ENCODE assay signal across 16 mouse cellular contexts in genomic region chr11:69202469-69203230, GRCm38 (mm10). TPM values are rescaled to one million over a fixed set of nuclear protein-coding genes. Genes with fewer than 3 reads are reported as not detected.
"Had no signal": no experiment of that assay in that cellular context is flagged by ENCODE, and none has a peak within 500 bp of the region (broad histone marks: within the 10 kb centered on the region; RNA-seq: fewer than 3 reads in every experiment).

No protein-coding gene starts in this region.

- DNase-seq: kidney, postnatal 10 days; kidney, postnatal 4 days; liver; lung, adult 18-20 months; lung, postnatal 4 days; right cerebral cortex, adult 18-20 months; thymus, postnatal 4 days had no signal

- H3K9me3 ChIP-seq: limb, embryonic 12.5 days; midbrain, embryonic 13.5 days; neural tube, embryonic 15.5 days had no signal

- H3K4me1 ChIP-seq: midbrain, embryonic 13.5 days had no signal

- H3K27ac ChIP-seq: layer of hippocampus, adult 2 months; limb, embryonic 12.5 days; liver, embryonic 14.5 days; midbrain, embryonic 13.5 days; neural tube, embryonic 15.5 days; stomach, postnatal 0 days had no signal

- H3K4me2 ChIP-seq: limb, embryonic 12.5 days; midbrain, embryonic 13.5 days; neural tube, embryonic 15.5 days had no signal

- H3K4me3 ChIP-seq: layer of hippocampus, adult 2 months; limb, embryonic 12.5 days; midbrain, embryonic 13.5 days; myocyte; neural tube, embryonic 15.5 days had no signal

- H3K36me3 ChIP-seq: limb, embryonic 12.5 days; midbrain, embryonic 13.5 days; neural tube, embryonic 15.5 days had no signal

- H3K9ac ChIP-seq: limb, embryonic 12.5 days; liver, embryonic 14.5 days; midbrain, embryonic 13.5 days; neural tube, embryonic 15.5 days had no signal

- ATAC-seq: midbrain, embryonic 13.5 days had no signal

RNA-seq across cellular contexts. Expression of gene Alox8, which starts 5.0 kb away (rescaled TPM):
- polyA plus RNA-seq: limb, embryonic 12.5 days; myocyte; neural tube, embryonic 11.5 days had no signal

RNA-seq across cellular contexts. Expression of gene Gucy2e, which starts 34.2 kb away (rescaled TPM):
- polyA plus RNA-seq: limb, embryonic 12.5 days; liver, embryonic 14.5 days; myocyte; neural tube, embryonic 11.5 days had no signal

RNA-seq across cellular contexts. Expression of gene Alox12b, which starts 45.9 kb away (rescaled TPM):
- polyA plus RNA-seq: liver, embryonic 14.5 days; lung, embryonic 16.5 days; midbrain, embryonic 13.5 days; myocyte; neural tube, embryonic 11.5 days had no signal
